17 mouse cellular contexts compared by ENCODE assay signal in the genomic region with DNA sequence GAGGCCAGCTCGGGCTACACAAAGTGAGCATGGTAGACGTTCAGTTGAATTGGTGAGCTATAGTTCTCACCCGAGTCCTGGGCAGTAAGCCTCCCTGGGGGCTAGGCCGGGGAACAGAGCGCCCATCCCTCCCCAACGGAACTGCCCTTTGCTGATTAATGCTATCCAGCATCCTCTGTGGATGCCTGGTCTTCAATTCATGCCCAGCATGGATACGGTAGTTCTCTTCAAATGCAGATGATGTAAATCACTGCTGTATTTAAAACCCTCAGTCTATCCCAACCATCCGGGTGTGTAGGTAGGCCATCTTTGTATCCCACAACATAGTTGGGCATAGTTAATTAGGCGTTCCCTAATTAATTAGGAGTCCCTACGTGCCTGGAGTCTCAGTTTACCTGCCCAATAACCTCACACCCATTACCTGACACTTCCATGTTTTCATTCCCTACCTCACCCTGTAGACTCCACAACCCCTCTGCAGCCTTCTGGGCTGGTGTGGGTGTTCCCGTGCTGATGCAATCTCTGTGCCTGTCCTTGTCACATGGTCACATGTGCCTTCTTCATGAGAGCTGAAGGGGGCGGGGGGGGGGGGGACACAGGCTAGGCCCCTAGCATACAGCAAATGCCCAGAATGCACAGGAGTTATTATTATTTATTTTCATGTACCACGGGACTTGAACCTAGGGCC. TPM values are rescaled to one million over a fixed set of nuclear protein-coding genes. Genes with fewer than 3 reads are reported as not detected.
DNase-seq lines count a peak whose midpoint lies in the region.
"Had no signal": no experiment of that assay in that cellular context is flagged by ENCODE, and none has a peak within 500 bp of the region (broad histone marks: within the 10 kb centered on the region; RNA-seq: fewer than 3 reads in every experiment).

No protein-coding gene starts in this region.

- DNase-seq in testis, postnatal 10 days (ENCODE audit: low spot score): peak; percentile 33
- DNase-seq in testis, postnatal 14 days (ENCODE audit: low spot score): no peak
- DNase-seq in ES-CJ7 (ENCODE audit: low read depth, low spot score) (peak; percentile 89), R1 (ENCODE audit: low read depth, low spot score) (peak; percentile 89)
- DNase-seq in adrenal gland, adult 8-10 months: no peak
- no peak for DNase-seq in lung, postnatal 10 days
- DNase-seq in natural killer cell, adult 2 months (ENCODE audit: low spot score in 2 of 2): no peak
- DNase-seq: adrenal gland, postnatal 10 days; adrenal gland, postnatal 25 days; B cell, adult 2 months; cerebellum, adult 11 months; cerebellum, adult 18-20 months; cerebellum, adult 8-10 months; cerebellum, adult 9-11 months; cerebellum, postnatal 14 days; cerebellum, postnatal 36 days; embryo, embryonic 11 days had no signal

RNA-seq across cellular contexts. Expression of a gene that starts 16.3 kb away (rescaled TPM):
- total RNA-seq in adrenal gland, adult 8-10 months (2022): 1 to 10 TPM; 1.2 to 3.3 (median 1.6) TPM

Comparison
In these comparisons a context has a peak if more than half of its experiments do, and no peak if none do; other contexts are left out.
1. DNase-seq: peak in testis, postnatal 10 days (single experiment), ES-CJ7 (single experiment) and R1 (single experiment); none in testis, postnatal 14 days (single experiment), adrenal gland, adult 8-10 months (single experiment), lung, postnatal 10 days (single experiment) and natural killer cell, adult 2 months (0 of 2).